Mouse (Mus musculus) midbrain, embryonic 12.5 days (tissue): ENCODE data around the gene Srsf3. TPM values are rescaled to one million over a fixed set of nuclear protein-coding genes. Genes with fewer than 3 reads are reported as not detected.

Source experiments
- ATAC-seq: fragments of 200-750 bp; cut with Nextera tagmentation; 2 replicates; pipeline ENCODE4 v1.8.0; 2017; ENCODE audit warnings: low read depth, moderate TSS enrichment, moderate library complexity; ENCODE audit not compliant: low FRiP score
- H3K27ac ChIP-seq: fragments of 300-500 bp; sonication (generic); replicated peaks from 2 replicates; pipeline ENCODE4 v1.5.1; 2016; ENCODE audit warnings: mild to moderate bottlenecking
- H3K27me3 ChIP-seq: fragments of 300-500 bp; sonication (generic); 2 replicates; pipeline ENCODE4 v1.6.1; 2016; ENCODE audit warnings: mild to moderate bottlenecking
- H3K36me3 ChIP-seq: fragments of 300-500 bp; sonication (generic); 2 replicates; pipeline ENCODE4 v1.6.1; 2016
- H3K4me1 ChIP-seq: fragments of 300-500 bp; sonication (generic); 2 replicates; pipeline ENCODE4 v1.6.1; 2016
- H3K4me2 ChIP-seq: fragments of 300-500 bp; sonication (generic); replicated peaks from 2 replicates; pipeline ENCODE4 v1.6.1; 2016; ENCODE audit warnings: mild to moderate bottlenecking, moderate library complexity
- H3K4me3 ChIP-seq: fragments of 300-500 bp; sonication (generic); 2 replicates; pipeline ENCODE4 v1.5.1; 2016; ENCODE audit warnings: mild to moderate bottlenecking
- H3K9ac ChIP-seq: fragments of 300-500 bp; sonication (generic); replicated peaks from 2 replicates; pipeline ENCODE4 v1.6.1; 2016; ENCODE audit warnings: mild to moderate bottlenecking, moderate library complexity
- H3K9me3 ChIP-seq: fragments of 300-500 bp; sonication (generic); 2 replicates; pipeline ENCODE4 v1.6.1; 2016; ENCODE audit warnings: mild to moderate bottlenecking
- WGBS: fragments of 180-500 bp; shearing (Covaris S2); methylation state at CpG from one replicate; pipeline ENCODE4 v1.1.7; 2016; 5-methylcytosine and 5-hydroxymethylcytosine counted together
- polyA plus RNA-seq: library from polyadenylated mRNA; unstranded; fragments of >200 nt; fragmentation: Nextera tagmentation; extraction: Ambion mirVana; gene quantifications from 2 replicates; pipeline ENCODE4 v1.2.1, GENCODE M21; 2016

Gene Srsf3
- polyA plus RNA-seq, 1 experiment from 2014 or later, result 734 TPM

GRCm38 (mm10) chr17:29048748-29049507, 16.5 kb downstream of the Srsf3 start:
- Histone ChIP-seq H3K4me2 (no peak overlapping the region), H3K27ac (no peak overlapping the region), H3K4me1 (0 out of 2 replicates have a peak, but pooled peaks cover 3% of the 10 kb centered on the region), H3K4me3 (no peak overlapping the region), H3K9ac (no peak overlapping the region), H3K36me3 (peaks cover 40% of the 10 kb centered on the region), H3K27me3 (no peaks in the 10 kb centered on the region), H3K9me3 (no peaks in the 10 kb centered on the region)
- WGBS, result 27% methylated on average over 13 of the region's 13 CpGs
- ATAC-seq, result peak; percentile 38; the same call in 1 of the 2 replicates

GRCm38 (mm10) chr17:29049508-29049889, 17.1 kb downstream of the Srsf3 start:
- Histone ChIP-seq H3K4me3 (no peak overlapping the region), H3K9ac (no peak overlapping the region), H3K4me1 (0 out of 2 replicates have a peak, but pooled peaks cover 3% of the 10 kb centered on the region), H3K9me3 (no peaks in the 10 kb centered on the region), H3K36me3 (peaks cover 34% of the 10 kb centered on the region), H3K4me2 (no peak overlapping the region), H3K27me3 (no peaks in the 10 kb centered on the region), H3K27ac (no peak overlapping the region)
- no peak for ATAC-seq
- 81% methylated on average over 5 of the region's 5 CpGs for WGBS

- Histone ChIP-seq H3K9me3 (no peaks in the 10 kb centered on the region), H3K27ac (no peak overlapping the region), H3K36me3 (peaks cover 30% of the 10 kb centered on the region), H3K27me3 (no peaks in the 10 kb centered on the region), H3K4me3 (no peak overlapping the region), H3K9ac (no peak overlapping the region), H3K4me2 (no peak overlapping the region), H3K4me1 (0 out of 2 replicates have a peak, but pooled peaks cover 3% of the 10 kb centered on the region)
- 85% methylated on average over 7 of the region's 7 CpGs for WGBS
- no peak for ATAC-seq
Measured at GRCm38 (mm10) chr17:29049923-29050322, 17.5 kb downstream of the Srsf3 start.

- 67% methylated on average over 14 of the region's 14 CpGs for WGBS
- Histone ChIP-seq H3K4me3 (no peak overlapping the region), H3K27ac (no peak overlapping the region), H3K4me2 (no peak overlapping the region), H3K9ac (no peak overlapping the region), H3K9me3 (no peaks in the 10 kb centered on the region), H3K36me3 (peaks cover 21% of the 10 kb centered on the region), H3K4me1 (0 out of 2 replicates have a peak, but pooled peaks cover 3% of the 10 kb centered on the region), H3K27me3 (no peaks in the 10 kb centered on the region)
- ATAC-seq, result no peak
Measured at GRCm38 (mm10) chr17:29050791-29051190, 18.4 kb downstream of the Srsf3 start.

- no peak overlapping the region for H3K27ac ChIP-seq
- 95% methylated on average over 6 of the region's 6 CpGs for WGBS
- H3K9ac ChIP-seq, result no peak overlapping the region
- H3K27me3 ChIP-seq, result no peaks in the 10 kb centered on the region
- H3K4me2 ChIP-seq, result no peak overlapping the region
- H3K9me3 ChIP-seq, result no peaks in the 10 kb centered on the region
- ATAC-seq, result no peak
- no peak overlapping the region for H3K4me3 ChIP-seq
- H3K4me1 ChIP-seq, result peaks cover 15% of the 10 kb centered on the region
- peaks cover 2% of the 10 kb centered on the region; the same call in 1 of the 2 replicates for H3K36me3 ChIP-seq
Measured at GRCm38 (mm10) chr17:29053067-29053466, 20.6 kb downstream of the Srsf3 start.

GRCm38 (mm10) chr17:29053841-29054240, 21.4 kb downstream of the Srsf3 start:
- Histone ChIP-seq H3K27me3 (no peaks in the 10 kb centered on the region), H3K36me3 (no peaks in the 10 kb centered on the region), H3K4me2 (no peak overlapping the region), H3K4me1 (peaks cover 14% of the 10 kb centered on the region), H3K27ac (no peak overlapping the region), H3K9me3 (no peaks in the 10 kb centered on the region), H3K4me3 (no peak overlapping the region), H3K9ac (no peak overlapping the region)
- ATAC-seq, result no peak
- 78% methylated on average over 7 of the region's 7 CpGs for WGBS

- Histone ChIP-seq H3K9ac (no peak overlapping the region), H3K4me1 (peaks cover 12% of the 10 kb centered on the region), H3K4me3 (no peak overlapping the region), H3K9me3 (no peaks in the 10 kb centered on the region), H3K4me2 (no peak overlapping the region), H3K27me3 (no peaks in the 10 kb centered on the region), H3K27ac (no peak overlapping the region), H3K36me3 (no peaks in the 10 kb centered on the region)
- ATAC-seq, result no peak
- 88% methylated on average over 6 of the region's 6 CpGs for WGBS
Measured at GRCm38 (mm10) chr17:29054429-29054828, 22.0 kb downstream of the Srsf3 start.

- H3K27me3 ChIP-seq, result no peaks in the 10 kb centered on the region
- no peak overlapping the region for H3K4me3 ChIP-seq
- WGBS, result 76% methylated on average over 5 of the region's 5 CpGs
- H3K9me3 ChIP-seq, result no peaks in the 10 kb centered on the region
- H3K9ac ChIP-seq, result no peak overlapping the region
- no peak overlapping the region for H3K27ac ChIP-seq
- ATAC-seq, result no peak
- H3K36me3 ChIP-seq, result no peaks in the 10 kb centered on the region
- peaks cover 12% of the 10 kb centered on the region for H3K4me1 ChIP-seq
- H3K4me2 ChIP-seq, result no peak overlapping the region
Measured at GRCm38 (mm10) chr17:29055586-29055985, 23.2 kb downstream of the Srsf3 start.

- no peak for ATAC-seq
- H3K27me3 ChIP-seq, result no peaks in the 10 kb centered on the region
- H3K9me3 ChIP-seq, result no peaks in the 10 kb centered on the region
- H3K4me3 ChIP-seq, result no peak overlapping the region
- H3K4me2 ChIP-seq, result no peak overlapping the region
- no peak overlapping the region for H3K9ac ChIP-seq
- WGBS, result 37% methylated on average over 7 of the region's 7 CpGs
- H3K36me3 ChIP-seq, result no peaks in the 10 kb centered on the region
- H3K4me1 ChIP-seq, result peaks cover 12% of the 10 kb centered on the region
- H3K27ac ChIP-seq, result no peak overlapping the region
Measured at GRCm38 (mm10) chr17:29056207-29056606, 23.8 kb downstream of the Srsf3 start.

GRCm38 (mm10) chr17:29056699-29057151, 24.3 kb downstream of the Srsf3 start:
- Histone ChIP-seq H3K4me3 (no peak overlapping the region), H3K27ac (peak overlapping the region; percentile 10; the same call in 1 of the 2 replicates), H3K4me2 (peak overlapping the region; percentile 29), H3K27me3 (no peaks in the 10 kb centered on the region), H3K36me3 (no peaks in the 10 kb centered on the region), H3K4me1 (peaks cover 12% of the 10 kb centered on the region), H3K9ac (no peak overlapping the region; the same call in 1 of the 2 replicates), H3K9me3 (no peaks in the 10 kb centered on the region)
- no peak; the same call in 1 of the 2 replicates for ATAC-seq
- WGBS, result 4% methylated on average over 8 of the region's 8 CpGs

GRCm38 (mm10) chr17:29057361-29057890, 25.0 kb downstream of the Srsf3 start:
- H3K27me3 ChIP-seq, result no peaks in the 10 kb centered on the region
- WGBS, result 85% methylated on average over 11 of the region's 11 CpGs
- H3K27ac ChIP-seq, result peak overlapping the region; percentile 10; the same call in 1 of the 2 replicates
- H3K9ac ChIP-seq, result no peak overlapping the region
- no peak for ATAC-seq
- no peaks in the 10 kb centered on the region for H3K9me3 ChIP-seq
- no peaks in the 10 kb centered on the region for H3K36me3 ChIP-seq
- no peak overlapping the region for H3K4me3 ChIP-seq
- no peak overlapping the region for H3K4me2 ChIP-seq
- peaks cover 16% of the 10 kb centered on the region for H3K4me1 ChIP-seq

GRCm38 (mm10) chr17:29057961-29058360, 25.5 kb downstream of the Srsf3 start:
- no peak for ATAC-seq
- Histone ChIP-seq H3K27ac (no peak overlapping the region), H3K4me2 (no peak overlapping the region), H3K36me3 (no peaks in the 10 kb centered on the region), H3K27me3 (no peaks in the 10 kb centered on the region), H3K9me3 (no peaks in the 10 kb centered on the region), H3K9ac (no peak overlapping the region), H3K4me3 (no peak overlapping the region), H3K4me1 (peaks cover 21% of the 10 kb centered on the region)
- 87% methylated on average over 10 of the region's 10 CpGs for whole genome bisulfite sequencing
